Mouse (Mus musculus) small intestine, adult 2 months (tissue): ENCODE data around the gene Lsamp. TPM values are rescaled to one million over a fixed set of nuclear protein-coding genes. Genes with fewer than 3 reads are reported as not detected.
"Not testable (repeated sequence)": the region's sequence is repeated elsewhere in the genome, so short reads cannot be mapped to it uniquely, and the experiment has no call there.

Experiments used
- H3K27ac ChIP-seq: fragments of 200-500 bp; 2 replicates; pipeline ENCODE4 v1.5.1; 2012; ENCODE audit warnings: low read depth, low read length, control low read depth, inconsistent platforms; ENCODE audit not compliant: insufficient read depth
- H3K27me3 ChIP-seq: fragments of 200-500 bp; 2 replicates; pipeline ENCODE4 v1.6.1; 2012; ENCODE audit warnings: mild to moderate bottlenecking, moderate library complexity, low read length, inconsistent platforms; ENCODE audit not compliant: control insufficient read depth, insufficient read depth
- H3K36me3 ChIP-seq: fragments of 200-500 bp; 2 replicates; pipeline ENCODE4 v1.6.1; 2012; ENCODE audit warnings: mild to moderate bottlenecking, low read length, control low read depth, inconsistent platforms; ENCODE audit not compliant: control insufficient read depth, insufficient read depth
- H3K4me1 ChIP-seq: fragments of 200-500 bp; 2 replicates; pipeline ENCODE4 v1.6.1; 2012; ENCODE audit warnings: low read length, inconsistent platforms, mixed read lengths; ENCODE audit not compliant: control insufficient read depth, insufficient read depth, insufficient read length
- H3K4me3 ChIP-seq: fragments of 200-500 bp; 2 replicates; pipeline ENCODE4 v1.5.1; 2012; ENCODE audit warnings: low read depth, mild to moderate bottlenecking, control low read depth, inconsistent platforms, low read length, moderate library complexity
- CTCF ChIP-seq: fragments of 200-500 bp; IDR thresholded peaks from 2 replicates; pipeline ENCODE4 v1.5.1; 2012; ENCODE audit warnings: low read depth, mild to moderate bottlenecking, control low read depth, inconsistent platforms, low read length, moderate library complexity, mixed read lengths; ENCODE audit not compliant: insufficient replicate concordance, insufficient read length; ENCODE audit errors: extremely low read depth
- POLR2A ChIP-seq: fragments of 200-500 bp; IDR thresholded peaks from 2 replicates; pipeline ENCODE4 v1.6.1; 2012; ENCODE audit warnings: low read depth, mild to moderate bottlenecking, control low read depth, inconsistent platforms, low read length, moderate library complexity
- WGBS: fragments of 180-500 bp; shearing (Covaris S2); methylation state at CpG from one replicate; pipeline ENCODE4 v1.1.7; 2018; 5-methylcytosine and 5-hydroxymethylcytosine counted together
- polyA plus RNA-seq: library from polyadenylated mRNA; depleted of rRNA; stranded (reverse); fragments of >200 nt; gene quantifications from 2 replicates; pipeline ENCODE4 v1.2.3, GENCODE M21; 2012

Gene Lsamp
- polyA plus RNA-seq, 1 experiment = 0.08 TPM

GRCm38 (mm10) chr16:41957811-41958210 is 1973.7 kb downstream of the Lsamp start:
- no peak overlapping the region for H3K4me3 ChIP-seq
- no peak for TF ChIP-seq CTCF
- no peak for TF ChIP-seq POLR2A
- no peaks in the 10 kb centered on the region for H3K36me3 ChIP-seq
- no peaks in the 10 kb centered on the region for H3K4me1 ChIP-seq
- H3K27ac ChIP-seq = no peak overlapping the region
- H3K27me3 ChIP-seq = no peaks in the 10 kb centered on the region
- 91% methylated on average over 3 of the region's 3 CpGs for WGBS

- no peaks in the 10 kb centered on the region for H3K36me3 ChIP-seq
- no peak for TF ChIP-seq POLR2A
- TF ChIP-seq CTCF = no peak
- WGBS = 61% methylated on average over 1 of the region's 1 CpGs
- no peaks in the 10 kb centered on the region for H3K27me3 ChIP-seq
- no peak overlapping the region for H3K4me3 ChIP-seq
- no peaks in the 10 kb centered on the region for H3K4me1 ChIP-seq
- H3K27ac ChIP-seq = no peak overlapping the region
Observed at GRCm38 (mm10) chr16:41965636-41966035, 1981.5 kb downstream of the Lsamp start.

GRCm38 (mm10) chr16:41969215-41969614 is 1985.1 kb downstream of the Lsamp start:
- H3K4me3 ChIP-seq = no peak overlapping the region
- H3K4me1 ChIP-seq = no peaks in the 10 kb centered on the region
- no peak for TF ChIP-seq POLR2A
- TF ChIP-seq CTCF = no peak
- H3K36me3 ChIP-seq = no peaks in the 10 kb centered on the region
- no peaks in the 10 kb centered on the region for H3K27me3 ChIP-seq
- WGBS = 67% methylated on average over 2 of the region's 2 CpGs
- no peak overlapping the region for H3K27ac ChIP-seq

- Histone ChIP-seq H3K36me3 (no peaks in the 10 kb centered on the region), H3K4me3 (no peak overlapping the region), H3K4me1 (no peaks in the 10 kb centered on the region), H3K27me3 (no peaks in the 10 kb centered on the region), H3K27ac (no peak overlapping the region)
- no peak for TF ChIP-seq CTCF
- no peak for TF ChIP-seq POLR2A
- WGBS = 56% methylated on average over 2 of the region's 2 CpGs
Observed at GRCm38 (mm10) chr16:41974866-41975719, 1990.9 kb downstream of the Lsamp start.

GRCm38 (mm10) chr16:41976897-41977296 is 1992.7 kb downstream of the Lsamp start:
- Histone ChIP-seq H3K4me3 (no peak overlapping the region), H3K36me3 (no peaks in the 10 kb centered on the region), H3K27ac (no peak overlapping the region), H3K4me1 (no peaks in the 10 kb centered on the region), H3K27me3 (no peaks in the 10 kb centered on the region)
- TF ChIP-seq POLR2A (no peak), CTCF (no peak)
- 67% methylated on average over 5 of the region's 5 CpGs for WGBS

GRCm38 (mm10) chr16:41996956-41997355 is 2012.8 kb downstream of the Lsamp start:
- H3K27ac ChIP-seq = no peak overlapping the region
- WGBS = 77% methylated on average over 1 of the region's 1 CpGs
- no peaks in the 10 kb centered on the region for H3K36me3 ChIP-seq
- TF ChIP-seq POLR2A (no peak), CTCF (no peak)
- no peaks in the 10 kb centered on the region for H3K27me3 ChIP-seq
- H3K4me3 ChIP-seq = no peak overlapping the region
- no peaks in the 10 kb centered on the region for H3K4me1 ChIP-seq

GRCm38 (mm10) chr16:42002925-42003324 is 2018.8 kb downstream of the Lsamp start:
- Histone ChIP-seq H3K36me3 (no peaks in the 10 kb centered on the region), H3K4me1 (no peaks in the 10 kb centered on the region), H3K27me3 (no peaks in the 10 kb centered on the region), H3K27ac (no peak overlapping the region), H3K4me3 (no peak overlapping the region)
- no peak for TF ChIP-seq CTCF
- no peak for TF ChIP-seq POLR2A
- WGBS = 82% methylated on average over 5 of the region's 5 CpGs

GRCm38 (mm10) chr16:42003506-42003905 is 2019.3 kb downstream of the Lsamp start:
- H3K36me3 ChIP-seq, H3K27me3 ChIP-seq, H3K4me3 ChIP-seq, H3K27ac ChIP-seq, H3K4me1 ChIP-seq: not testable (repeated sequence)
- 81% methylated on average over 11 of the region's 11 CpGs for WGBS
